Mouse (Mus musculus) G1E (cell line): ENCODE measurements around the gene Bche.

ENCODE experiments used
- CTCF ChIP-seq: IDR thresholded peaks from 2 replicates; pipeline ENCODE4 v1.5.1; 2012; ENCODE audit warnings: low read depth, low read length, inconsistent platforms, mixed read lengths
- GATA1 ChIP-seq: IDR thresholded peaks from 2 replicates; pipeline ENCODE4 v1.6.1; 2012; ENCODE audit warnings: borderline replicate concordance, low read length, inconsistent platforms, mixed read lengths

DNA sequence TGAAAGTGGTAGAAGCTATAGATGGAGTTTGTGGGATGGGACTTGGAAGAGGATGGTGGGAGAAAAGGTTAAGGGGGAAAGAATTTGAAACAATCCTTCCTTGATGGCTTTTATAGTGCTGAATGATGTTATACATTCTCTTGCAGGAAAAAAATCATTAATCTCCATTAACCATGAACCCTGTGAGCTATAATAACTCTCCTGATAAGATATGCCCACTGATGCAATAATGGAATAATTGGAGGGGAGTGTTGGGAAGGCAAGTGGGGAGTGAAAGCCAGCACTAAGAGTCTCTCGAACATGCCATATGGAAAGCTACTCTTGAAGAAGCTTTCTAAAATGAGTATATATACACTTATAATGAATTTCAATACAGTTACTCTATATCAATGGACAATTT is 16.7 kb upstream of the Bche start:
- TF ChIP-seq CTCF (no peak), GATA1 (no peak)
